Mouse (Mus musculus) mature B cell (primary cell): ENCODE measurements around the gene Gm10447.
"Not testable (repeated sequence)": the region's sequence is repeated elsewhere in the genome, so short reads cannot be mapped to it uniquely, and the experiment has no call there.

Experiments
- in situ Hi-C: fragments of 300-500 bp; cut with MboI; formaldehyde crosslinking; loops from 2 replicates; pipeline ENCODE4 v1.14.3; 2019

Gene Gm10447

GRCm38 (mm10) chr11:53443861-53444260 is 13.0 kb downstream of the Gm10447 start:
- in situ Hi-C loops: no loop called here

DNA sequence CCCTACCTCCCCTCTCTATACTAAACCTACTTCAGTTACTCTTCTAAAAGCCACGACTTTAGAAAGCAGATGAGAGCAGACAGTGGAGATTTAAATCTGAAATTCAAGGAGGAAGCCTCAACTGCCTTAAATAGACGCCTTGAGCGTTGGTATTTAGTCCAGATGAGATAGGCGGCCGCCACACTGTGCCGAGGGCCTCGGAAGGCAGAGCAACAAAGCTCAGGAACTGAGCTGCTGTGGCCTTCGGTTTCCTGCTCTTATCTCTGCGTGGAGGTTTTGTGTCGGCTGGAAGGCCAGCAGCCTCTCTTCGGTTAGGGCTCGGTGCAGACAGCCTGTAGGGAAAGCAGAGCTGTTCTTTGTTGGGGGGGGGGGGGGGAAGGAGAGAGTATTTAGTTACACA is 15.0 kb downstream of the Gm10447 start:
- in situ Hi-C loops: no loop called here

DNA sequence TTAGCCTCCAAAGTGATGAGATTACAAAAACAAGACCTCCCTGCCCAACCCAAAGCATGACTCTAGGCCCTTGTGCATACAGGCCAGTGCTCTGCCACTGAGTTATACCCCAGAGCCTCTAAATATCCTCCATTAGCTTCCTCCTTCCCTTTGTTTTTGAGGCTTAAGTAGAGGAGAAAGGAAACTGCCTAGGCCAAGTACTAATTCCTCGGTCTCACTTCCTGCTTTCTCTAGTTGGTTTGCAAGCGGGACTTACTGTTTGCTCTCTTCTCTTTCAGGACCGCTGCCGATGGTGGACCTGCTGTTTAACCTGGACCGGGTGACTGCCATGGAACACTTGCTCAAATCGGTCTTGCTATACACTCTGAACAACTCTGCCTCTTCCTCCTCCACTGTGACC is 20.6 kb downstream of the Gm10447 start:
- in situ Hi-C loops: no loop called here

GRCm38 (mm10) chr11:53435504-53435903 is 21.4 kb downstream of the Gm10447 start:
- in situ Hi-C loops: no loop called here

DNA sequence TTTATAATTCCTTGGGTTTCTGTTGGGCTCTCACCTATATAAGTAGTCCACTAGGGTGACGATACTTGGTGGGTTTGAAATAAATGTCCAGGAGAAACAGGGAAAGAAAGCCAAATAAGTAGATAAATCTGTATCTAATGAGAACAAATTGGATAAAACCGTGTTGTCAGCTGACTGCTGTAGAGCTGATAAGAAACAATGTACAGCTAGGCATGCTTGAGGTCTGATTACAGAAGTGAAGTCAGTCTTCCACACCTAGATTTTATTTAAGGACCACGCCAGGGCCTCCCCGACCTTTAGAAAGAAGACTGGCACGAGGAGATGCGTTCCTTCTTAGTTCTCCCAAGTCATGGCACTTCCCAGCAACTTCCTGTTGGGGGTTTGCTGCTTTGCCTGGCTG is 23.9 kb downstream of the Gm10447 start:
- in situ Hi-C loops: no loop called here

- in situ Hi-C loops: no loop called here
Observed at GRCm38 (mm10) chr11:53431347-53432056, 25.4 kb downstream of the Gm10447 start.

- in situ Hi-C loops: no loop called here
Observed at GRCm38 (mm10) chr11:53430670-53431346, 26.1 kb downstream of the Gm10447 start, which contains the start of the genes Uqcrq and Gdf9. Gene Uqcrq, minus strand, starts transcription at chr11:53430831. Gene Gdf9, plus strand, starts transcription at chr11:53431023.

DNA sequence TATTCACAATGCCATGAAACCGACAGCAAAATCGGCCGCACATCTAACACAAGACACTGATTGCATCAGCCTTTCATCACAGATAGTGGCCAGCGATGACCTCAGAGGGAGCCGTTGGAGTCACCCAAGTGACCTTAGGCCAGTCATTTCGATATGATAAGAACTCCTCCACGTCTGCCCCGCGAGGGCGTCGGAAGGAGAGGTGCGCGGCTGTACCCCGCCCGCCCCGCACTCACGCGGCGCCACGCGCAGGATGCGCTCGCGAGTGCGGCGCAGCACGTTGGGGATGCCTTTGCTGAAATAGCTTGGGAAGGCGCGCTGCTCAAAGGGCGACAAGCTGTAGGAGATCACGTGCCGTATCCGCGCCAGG is 26.6 kb downstream of the Gm10447 start:
- in situ Hi-C loops: no loop called here

DNA sequence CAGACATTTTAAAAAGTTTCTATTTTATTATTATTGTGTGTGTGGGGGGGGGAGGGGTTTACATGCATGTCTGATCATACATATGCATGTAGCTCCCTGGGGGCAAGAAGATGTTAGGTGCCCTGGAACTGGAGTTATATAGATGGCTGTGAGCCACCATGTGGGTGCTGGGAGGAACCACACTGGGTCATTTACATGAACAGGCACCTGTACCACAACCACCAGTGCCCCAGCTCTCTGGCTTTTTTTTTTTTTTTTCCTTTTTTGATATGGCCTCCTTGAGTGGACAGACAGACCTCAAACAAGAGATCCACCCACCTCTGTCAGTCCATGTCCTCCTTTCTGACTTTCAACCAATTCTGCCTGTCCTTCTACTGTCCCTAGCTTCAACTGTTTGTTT is 27.7 kb downstream of the Gm10447 start:
- in situ Hi-C loops: no loop called here

GRCm38 (mm10) chr11:53428716-53429057 is 28.2 kb downstream of the Gm10447 start:
- in situ Hi-C loops: no loop called here

- in situ Hi-C loops: no loop called here
Observed at GRCm38 (mm10) chr11:53427993-53428715, 28.8 kb downstream of the Gm10447 start.

GRCm38 (mm10) chr11:53426914-53427313 is 30.0 kb downstream of the Gm10447 start:
- in situ Hi-C loops: not testable (repeated sequence)

DNA sequence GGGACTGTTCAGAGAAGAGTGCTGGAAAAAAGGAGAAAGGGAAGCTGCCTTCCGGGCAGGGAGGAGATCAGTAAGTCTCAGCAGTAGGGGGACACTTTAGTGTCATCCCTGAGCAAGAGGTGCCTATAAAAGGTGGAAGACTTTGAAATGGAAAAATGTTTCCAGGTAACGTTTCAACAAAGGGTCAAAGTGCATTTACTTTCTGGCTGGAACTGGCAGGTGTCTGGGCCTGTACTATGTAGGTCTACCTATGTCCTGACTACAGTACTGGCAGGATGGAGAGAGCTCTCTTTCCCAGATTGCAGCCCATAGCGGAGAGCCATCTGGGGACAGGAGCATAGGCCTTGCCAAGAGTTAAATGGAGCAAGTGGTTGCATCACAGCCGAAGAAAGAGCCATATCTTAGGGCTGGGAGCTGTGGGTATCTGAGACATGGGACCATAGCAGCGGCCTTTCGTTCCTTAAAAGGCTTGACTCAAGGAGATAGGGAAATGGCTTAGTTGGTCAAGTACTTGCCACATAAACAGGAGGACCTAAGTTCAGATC is 31.1 kb downstream of the Gm10447 start:
- in situ Hi-C loops: no loop called here

DNA sequence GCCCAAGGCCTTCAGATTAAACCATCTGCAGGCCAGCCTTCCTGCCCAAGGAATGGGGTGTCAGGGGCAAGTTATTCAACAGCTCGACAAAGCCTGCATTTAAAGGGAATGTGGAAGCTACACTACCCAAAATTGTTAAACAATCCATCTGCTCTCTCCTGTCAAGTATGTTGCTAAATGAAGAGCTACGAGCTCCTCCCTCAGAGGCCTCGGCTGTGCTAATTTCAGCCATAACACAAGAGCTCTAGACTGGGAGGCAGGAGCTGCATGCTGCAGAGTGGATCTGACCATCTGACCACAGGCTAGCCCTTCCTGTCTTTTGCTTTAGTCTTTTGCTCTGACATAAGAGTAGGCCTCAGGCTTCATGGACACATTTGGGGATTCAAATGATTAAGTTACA is 31.7 kb downstream of the Gm10447 start:
- in situ Hi-C loops: no loop called here

DNA sequence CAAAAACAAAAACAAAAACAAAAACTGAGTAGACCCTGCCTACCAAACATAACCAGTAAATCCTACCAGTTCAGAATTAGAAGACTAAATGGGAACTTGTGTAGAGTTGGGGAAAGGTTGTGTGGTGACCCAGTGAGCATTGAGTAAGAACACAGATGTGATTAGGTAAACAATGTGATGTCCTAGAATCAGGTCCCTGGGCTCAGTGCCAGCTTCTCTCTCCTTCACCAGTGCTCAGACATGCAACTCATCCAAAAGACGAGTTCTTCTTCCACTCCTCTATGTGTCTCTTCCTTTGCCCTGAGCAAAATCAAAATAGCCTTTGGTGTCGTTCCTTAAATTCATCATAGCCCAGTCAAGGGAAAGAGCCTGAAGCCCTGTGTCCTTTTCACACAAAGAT is 32.1 kb downstream of the Gm10447 start:
- in situ Hi-C loops: no loop called here

- in situ Hi-C loops: no loop called here
Observed at GRCm38 (mm10) chr11:53423036-53423435, 33.9 kb downstream of the Gm10447 start, which contains the start of gene Leap2. Gene Leap2, minus strand, starts transcription at chr11:53423170.

- in situ Hi-C loops: no loop called here
Observed at GRCm38 (mm10) chr11:53418048-53418447, 38.9 kb downstream of the Gm10447 start.

- in situ Hi-C loops: no loop called here
Observed at GRCm38 (mm10) chr11:53413871-53414270, 43.0 kb downstream of the Gm10447 start.

GRCm38 (mm10) chr11:53411738-53412137 is 45.2 kb downstream of the Gm10447 start:
- in situ Hi-C loops: no loop called here
